Mouse (Mus musculus) hindbrain, embryonic 11.5 days (tissue): ENCODE data around the gene Fbxw11. TPM values are rescaled to one million over a fixed set of nuclear protein-coding genes. Genes with fewer than 3 reads are reported as not detected.

Experiments
- ATAC-seq: fragments of 200-750 bp; cut with Nextera tagmentation; 2 replicates; pipeline ENCODE4 v1.8.0; 2017; ENCODE audit warnings: mild to moderate bottlenecking, moderate TSS enrichment, moderate library complexity; ENCODE audit not compliant: low FRiP score
- DNase-seq: peaks from one replicate; pipeline ENCODE4 v3.0.0-alpha.2; 2015; ENCODE audit warnings: low spot score
- H3K27ac ChIP-seq: fragments of 300-500 bp; sonication (generic); 2 replicates; pipeline ENCODE4 v1.5.1; 2014; ENCODE audit warnings: mild to moderate bottlenecking, low read depth, low read length
- H3K27me3 ChIP-seq: fragments of 300-500 bp; sonication (generic); 2 replicates; pipeline ENCODE4 v1.6.1; 2014; ENCODE audit warnings: mild to moderate bottlenecking, low read length, moderate library complexity, mixed read lengths; ENCODE audit not compliant: control insufficient read depth, insufficient read depth
- H3K36me3 ChIP-seq: fragments of 300-500 bp; sonication (generic); 2 replicates; pipeline ENCODE4 v1.6.1; 2014; ENCODE audit warnings: mild to moderate bottlenecking, low read length, moderate library complexity, mixed read lengths; ENCODE audit not compliant: control insufficient read depth, insufficient read depth
- H3K4me1 ChIP-seq: fragments of 300-500 bp; sonication (generic); replicated peaks from 2 replicates; pipeline ENCODE4 v1.6.1; 2014; ENCODE audit warnings: low read length, mixed read lengths; ENCODE audit not compliant: control insufficient read depth, insufficient read depth
- H3K4me2 ChIP-seq: fragments of 300-500 bp; sonication (generic); replicated peaks from 2 replicates; pipeline ENCODE4 v1.6.1; 2014; ENCODE audit warnings: mild to moderate bottlenecking, low read depth, low read length
- H3K4me3 ChIP-seq: fragments of 300-500 bp; sonication (generic); 2 replicates; pipeline ENCODE4 v1.5.1; 2014; ENCODE audit warnings: low read depth, low read length
- H3K9ac ChIP-seq: fragments of 300-500 bp; sonication (generic); 2 replicates; pipeline ENCODE4 v1.6.1; 2014; ENCODE audit warnings: low read depth, low read length
- H3K9me3 ChIP-seq: fragments of 300-500 bp; sonication (generic); 2 replicates; pipeline ENCODE4 v1.6.1; 2016; ENCODE audit warnings: low read length; ENCODE audit not compliant: control insufficient read depth
- WGBS: fragments of 180-500 bp; shearing (Covaris S2); extraction: QIAGEN DNeasy Blood & Tissue Kit; methylation state at CpG from one replicate; pipeline ENCODE4 v1.1.7; 2014; 5-methylcytosine and 5-hydroxymethylcytosine counted together
- polyA plus RNA-seq: library from polyadenylated mRNA; unstranded; fragments of >200 nt; fragmentation: Nextera tagmentation; extraction: Ambion mirVana; gene quantifications from 2 replicates; pipeline ENCODE4 v1.2.1, GENCODE M21; 2014

The Fbxw11 gene
- polyA plus RNA-seq, 1 experiment from 2014 or later = 82.7 TPM

- H3K4me3 ChIP-seq = peak overlapping the region; percentile 99
- WGBS = under 1% methylated on average over 46 of the region's 54 CpGs
- no peaks in the 10 kb centered on the region for H3K4me1 ChIP-seq
- H3K36me3 ChIP-seq = no peaks in the 10 kb centered on the region
- peak overlapping the region; percentile 96 for H3K27ac ChIP-seq
- peak overlapping the region; percentile 76 for H3K4me2 ChIP-seq
- H3K27me3 ChIP-seq = no peaks in the 10 kb centered on the region
- ATAC-seq = peak; percentile 71
- DNase-seq = peak; percentile 49
- H3K9me3 ChIP-seq = no peaks in the 10 kb centered on the region
- H3K9ac ChIP-seq = peak overlapping the region; percentile 96
Observed at GRCm38 (mm10) chr11:32642899-32643886, 669 bp downstream of the Fbxw11 start.

GRCm38 (mm10) chr11:32644010-32644409, 1.5 kb downstream of the Fbxw11 start:
- DNase-seq (no peak), ATAC-seq (no peak)
- no peaks in the 10 kb centered on the region for H3K9me3 ChIP-seq
- H3K27ac ChIP-seq = 0 out of 2 replicates have a peak overlapping the region, but pooled peaks have one; percentile 96
- H3K4me3 ChIP-seq = peak overlapping the region; percentile 99
- H3K27me3 ChIP-seq = no peaks in the 10 kb centered on the region
- H3K9ac ChIP-seq = peak overlapping the region; percentile 96
- H3K4me2 ChIP-seq = peak overlapping the region; percentile 76
- H3K4me1 ChIP-seq = no peaks in the 10 kb centered on the region
- no peaks in the 10 kb centered on the region for H3K36me3 ChIP-seq
- 52% methylated on average over 3 of the region's 3 CpGs for WGBS

- no peaks in the 10 kb centered on the region for H3K27me3 ChIP-seq
- no peak overlapping the region for H3K4me2 ChIP-seq
- H3K4me3 ChIP-seq = no peak overlapping the region
- no peaks in the 10 kb centered on the region for H3K9me3 ChIP-seq
- H3K4me1 ChIP-seq = no peaks in the 10 kb centered on the region
- DNase-seq (no peak), ATAC-seq (no peak)
- no peak overlapping the region for H3K9ac ChIP-seq
- H3K27ac ChIP-seq = no peak overlapping the region
- 93% methylated on average over 2 of the region's 2 CpGs for WGBS
- H3K36me3 ChIP-seq = no peaks in the 10 kb centered on the region
Observed at GRCm38 (mm10) chr11:32647265-32647664, 4.7 kb downstream of the Fbxw11 start.

- DNase-seq (no peak), ATAC-seq (no peak)
- H3K36me3 ChIP-seq = no peaks in the 10 kb centered on the region
- no peaks in the 10 kb centered on the region for H3K9me3 ChIP-seq
- no peak overlapping the region for H3K9ac ChIP-seq
- no peak overlapping the region for H3K27ac ChIP-seq
- no peaks in the 10 kb centered on the region for H3K27me3 ChIP-seq
- H3K4me3 ChIP-seq = no peak overlapping the region
- H3K4me1 ChIP-seq = no peaks in the 10 kb centered on the region
- H3K4me2 ChIP-seq = no peak overlapping the region
Observed at GRCm38 (mm10) chr11:32650236-32650749, 7.8 kb downstream of the Fbxw11 start.

- Histone ChIP-seq H3K36me3 (no peaks in the 10 kb centered on the region), H3K4me3 (no peak overlapping the region), H3K4me2 (no peak overlapping the region), H3K4me1 (no peaks in the 10 kb centered on the region), H3K27ac (no peak overlapping the region), H3K9ac (no peak overlapping the region), H3K27me3 (no peaks in the 10 kb centered on the region), H3K9me3 (no peaks in the 10 kb centered on the region)
- no peak for ATAC-seq
- 80% methylated on average over 7 of the region's 7 CpGs for WGBS
- no peak for DNase-seq
Observed at GRCm38 (mm10) chr11:32650893-32651590, 8.5 kb downstream of the Fbxw11 start.

GRCm38 (mm10) chr11:32651723-32652122, 9.2 kb downstream of the Fbxw11 start:
- Histone ChIP-seq H3K36me3 (no peaks in the 10 kb centered on the region), H3K9ac (no peak overlapping the region), H3K4me1 (no peaks in the 10 kb centered on the region), H3K4me3 (no peak overlapping the region), H3K9me3 (no peaks in the 10 kb centered on the region), H3K27ac (no peak overlapping the region), H3K27me3 (no peaks in the 10 kb centered on the region), H3K4me2 (no peak overlapping the region)
- 92% methylated on average over 1 of the region's 1 CpGs for WGBS
- ATAC-seq (no peak), DNase-seq (no peak)

- WGBS = 95% methylated on average over 1 of the region's 1 CpGs
- no peak for DNase-seq
Observed at GRCm38 (mm10) chr11:32662082-32662656, 19.6 kb downstream of the Fbxw11 start.

GRCm38 (mm10) chr11:32665639-32666038, 23.1 kb downstream of the Fbxw11 start:
- no peak for DNase-seq
- no peaks in the 10 kb centered on the region for H3K36me3 ChIP-seq
- H3K4me2 ChIP-seq = no peak overlapping the region
- ATAC-seq = no peak
- H3K27me3 ChIP-seq = no peaks in the 10 kb centered on the region
- no peaks in the 10 kb centered on the region for H3K9me3 ChIP-seq
- no peak overlapping the region for H3K27ac ChIP-seq
- H3K4me1 ChIP-seq = no peaks in the 10 kb centered on the region
- no peak overlapping the region for H3K4me3 ChIP-seq
- H3K9ac ChIP-seq = no peak overlapping the region
- WGBS = 93% methylated on average over 3 of the region's 3 CpGs

More at GRCm38 (mm10) chr11:32662082-32662656, 19.6 kb downstream of the Fbxw11 start:
- no peak for ATAC-seq
- no peaks in the 10 kb centered on the region for H3K36me3 ChIP-seq
- no peak overlapping the region for H3K9ac ChIP-seq
- H3K4me3 ChIP-seq = no peak overlapping the region
- H3K4me1 ChIP-seq = no peaks in the 10 kb centered on the region
- H3K27me3 ChIP-seq = no peaks in the 10 kb centered on the region
- no peak overlapping the region for H3K4me2 ChIP-seq
- H3K9me3 ChIP-seq = no peaks in the 10 kb centered on the region
- no peak overlapping the region for H3K27ac ChIP-seq
